Mouse (Mus musculus) heart, adult 18-20 months (tissue): ENCODE results near the gene Abi1. TPM values are rescaled to one million over a fixed set of nuclear protein-coding genes. Genes with fewer than 3 reads are reported as not detected.
"Not testable (repeated sequence)": the region's sequence is repeated elsewhere in the genome, so short reads cannot be mapped to it uniquely, and the experiment has no call there.

Source experiments
- DNase-seq, 2 experiments: peaks; one replicate each; pipeline ENCODE4 v3.0.0; 2021 to 2022; ENCODE audit warnings: mixed read lengths in 1 of 2
- total RNA-seq, 2 experiments: library from RNA; stranded (reverse); gene quantifications; 2 replicates each; pipeline ENCODE4 v1.2.3; 2021

Abi1 gene
- total RNA-seq, 2 experiments from 2014 or later = 20.2 to 25.1 TPM

DNA sequence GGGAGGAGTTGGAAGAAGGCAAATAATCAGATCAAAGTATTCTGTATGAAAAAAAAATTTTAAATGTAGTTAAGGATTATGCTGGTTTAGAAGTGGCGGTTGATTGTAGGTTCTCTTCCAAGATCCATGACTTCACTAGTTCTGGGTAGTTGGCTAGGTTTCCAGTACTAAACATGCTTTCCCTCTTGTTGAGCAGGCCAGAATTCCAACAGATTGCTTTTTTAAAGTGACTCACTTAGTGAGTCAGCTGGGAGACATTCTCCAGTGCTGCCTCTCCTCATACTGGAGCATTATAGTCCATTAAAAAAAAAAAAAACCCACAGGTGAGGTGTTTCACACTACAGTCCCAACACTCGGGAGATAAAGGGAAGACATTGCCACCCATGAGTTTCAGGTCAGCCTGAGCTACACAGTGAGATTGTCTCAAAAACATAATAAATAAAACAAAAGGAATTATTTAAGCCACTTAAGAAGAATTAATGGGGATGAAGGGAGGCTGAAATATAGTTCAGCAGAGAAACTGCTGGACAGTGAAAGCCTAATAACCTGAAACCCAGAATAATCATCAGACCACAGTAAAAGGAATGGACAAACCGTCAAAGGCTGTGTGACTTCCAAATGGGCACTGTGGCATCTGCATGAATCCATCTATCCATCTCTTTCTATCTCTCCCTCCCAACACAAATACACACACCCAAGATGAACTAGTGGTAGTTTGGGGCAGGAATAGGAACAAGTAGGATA lies 5.2 kb downstream of the Abi1 start:
- peak; percentile 53 to 63 for DNase-seq

DNA sequence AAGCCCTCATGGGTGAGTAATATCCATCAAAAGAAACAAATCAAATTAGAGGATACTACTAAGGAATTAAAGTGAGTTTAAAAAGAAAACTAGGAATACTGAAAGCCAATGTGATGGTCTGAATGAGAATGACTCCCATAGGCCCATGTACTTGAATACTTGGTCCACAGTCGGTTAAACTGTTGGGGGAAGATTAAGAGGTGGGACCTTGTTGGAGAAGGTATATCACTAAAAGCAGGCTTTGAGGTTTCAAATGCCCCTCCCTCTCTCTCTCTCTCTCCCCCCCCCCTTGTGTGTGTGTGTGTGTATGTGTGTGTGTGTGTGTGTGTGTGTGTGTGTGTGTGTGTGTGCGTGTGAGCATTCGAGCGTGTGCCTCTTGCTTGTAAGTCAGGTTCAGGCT lies 9.4 kb downstream of the Abi1 start:
- no peak for DNase-seq

DNA sequence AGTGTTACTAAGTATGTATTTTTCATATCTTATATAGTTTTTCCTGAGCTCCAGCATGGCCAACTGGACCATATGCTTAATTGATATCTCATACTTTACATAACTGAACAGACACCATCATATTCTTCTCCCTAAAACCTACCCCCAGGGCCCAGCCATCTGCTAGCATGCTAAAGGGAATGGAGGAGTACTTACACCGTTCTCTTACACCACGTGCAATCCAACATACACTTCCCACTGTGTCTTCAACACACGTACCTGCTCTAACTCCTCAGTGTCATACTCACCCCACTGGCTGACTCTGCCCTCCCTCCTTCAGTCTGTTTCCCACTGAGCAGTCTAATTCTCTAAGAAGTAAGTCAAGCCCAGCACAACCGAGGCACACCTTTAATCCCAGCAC lies 11.2 kb downstream of the Abi1 start:
- DNase-seq = no peak

DNA sequence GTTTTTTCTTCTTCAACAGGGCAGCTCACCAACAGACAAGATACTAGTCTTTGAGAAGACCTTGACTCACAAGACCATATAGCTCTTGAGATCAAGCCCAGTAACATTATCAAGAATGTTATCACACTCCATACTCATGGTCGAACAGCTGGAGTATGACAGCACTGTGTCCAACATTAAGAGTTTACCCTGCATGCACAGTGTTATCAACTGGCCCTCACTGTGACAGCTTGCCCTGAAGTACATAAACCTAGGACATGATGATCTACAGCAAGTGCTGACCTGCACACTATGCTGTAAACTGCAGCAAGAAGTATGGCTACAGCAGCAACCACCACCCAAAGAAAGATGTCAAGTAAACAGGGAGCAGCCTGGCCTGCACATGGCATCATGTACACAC lies 13.7 kb downstream of the Abi1 start:
- DNase-seq = no peak

DNA sequence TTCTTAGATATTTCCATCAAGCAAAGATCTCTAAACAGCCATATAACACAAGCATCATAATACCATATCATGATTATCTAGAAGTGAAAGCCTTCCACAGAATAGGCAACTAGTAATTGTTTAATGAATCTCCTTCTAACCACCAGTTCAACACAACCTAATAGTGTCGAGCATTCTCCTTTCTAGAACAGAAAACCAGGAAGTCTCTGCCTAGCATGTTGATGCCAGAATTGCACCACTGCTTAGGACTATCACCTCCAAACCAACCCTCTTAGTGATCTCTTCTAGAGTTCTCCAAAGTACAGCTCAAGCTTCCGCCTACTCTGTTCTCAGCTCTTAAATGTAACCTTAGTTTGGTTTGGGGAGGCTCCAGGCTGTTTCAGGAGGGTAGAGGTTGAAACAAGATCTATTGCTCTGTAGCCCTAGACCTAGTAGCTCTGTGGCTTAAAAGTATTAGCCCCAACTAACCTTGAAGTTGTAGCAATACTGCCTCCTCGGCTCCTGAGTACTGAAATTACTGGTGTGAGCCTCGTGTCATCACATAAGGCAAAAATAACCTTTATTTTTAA lies 16.2 kb downstream of the Abi1 start:
- DNase-seq = no peak

DNA sequence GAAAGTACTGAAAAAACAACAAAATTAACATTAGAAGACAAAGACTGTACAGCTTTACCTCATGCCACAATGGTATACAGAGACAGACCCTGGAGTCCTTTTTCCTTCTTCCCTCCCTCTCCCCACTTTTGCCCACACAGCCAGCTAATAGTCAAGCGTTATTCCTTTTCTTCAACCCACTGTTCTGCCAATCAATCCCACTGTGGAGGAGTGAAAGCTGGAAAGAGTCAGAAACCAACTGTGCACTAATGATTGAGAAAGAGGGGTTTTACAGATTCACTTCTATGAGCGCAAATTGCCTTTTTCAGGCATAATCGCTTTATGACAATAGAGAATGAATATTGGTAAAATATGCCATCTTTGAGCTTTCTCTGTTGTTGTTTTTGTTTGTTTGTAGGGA lies 17.0 kb downstream of the Abi1 start:
- DNase-seq = no peak

DNA sequence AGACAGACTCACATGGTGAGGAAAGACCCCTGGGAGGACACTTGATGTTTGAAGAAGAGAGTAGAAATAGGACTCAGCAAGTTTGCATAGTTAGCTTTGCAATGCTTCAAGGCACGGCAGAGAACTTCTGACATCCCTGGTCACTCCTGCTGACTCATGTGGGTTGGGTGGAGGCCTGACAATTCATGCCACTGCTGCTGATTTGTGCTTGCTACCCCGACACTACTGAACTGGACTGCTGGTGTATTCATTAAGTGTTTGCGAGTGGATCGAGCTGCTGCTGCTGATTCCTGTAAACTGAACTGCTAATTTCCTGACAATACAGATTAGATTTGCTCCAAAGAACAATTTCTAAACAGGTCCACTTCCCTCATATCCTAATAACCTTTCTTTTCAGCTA lies 18.3 kb downstream of the Abi1 start:
- peak; percentile 70 to 73 for DNase-seq

DNA sequence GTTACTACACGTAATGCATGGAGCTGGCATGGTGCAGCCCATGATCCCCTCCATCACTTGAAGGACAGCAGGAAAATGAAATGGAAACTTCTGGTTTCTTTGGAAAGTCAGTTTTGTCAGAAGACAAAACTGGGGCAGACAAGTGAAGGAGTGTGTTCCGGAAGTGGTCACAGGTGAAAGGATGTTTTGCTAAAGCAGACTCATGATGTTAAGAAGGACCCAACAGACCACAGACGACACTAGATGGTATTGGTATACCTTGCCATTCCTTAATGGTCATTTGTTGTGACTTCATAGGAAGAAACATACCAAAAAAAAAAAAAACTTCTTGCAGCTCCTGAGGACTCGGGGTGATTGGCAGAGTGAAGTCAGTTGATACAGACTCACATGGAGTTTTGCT lies 18.7 kb downstream of the Abi1 start:
- DNase-seq = no peak

DNA sequence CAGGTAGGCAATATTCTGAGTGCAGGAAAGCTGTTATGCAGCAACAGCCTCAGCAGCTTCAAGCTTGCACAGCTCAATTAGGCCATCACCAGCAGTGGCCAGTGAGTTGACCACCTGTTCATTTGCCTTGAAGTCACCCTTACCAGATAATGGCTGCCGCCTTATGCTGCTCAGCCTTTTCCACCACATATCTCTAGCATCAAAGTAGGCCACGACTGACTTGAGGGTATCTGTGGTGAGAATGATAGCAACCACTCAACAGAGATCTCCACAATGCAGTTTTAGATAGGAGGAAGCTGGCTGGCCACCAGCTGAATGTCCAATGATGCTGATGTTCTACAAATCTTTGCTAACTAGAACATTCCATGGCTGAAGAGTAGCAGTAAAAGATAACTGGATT lies 20.9 kb downstream of the Abi1 start:
- DNase-seq = no peak

DNA sequence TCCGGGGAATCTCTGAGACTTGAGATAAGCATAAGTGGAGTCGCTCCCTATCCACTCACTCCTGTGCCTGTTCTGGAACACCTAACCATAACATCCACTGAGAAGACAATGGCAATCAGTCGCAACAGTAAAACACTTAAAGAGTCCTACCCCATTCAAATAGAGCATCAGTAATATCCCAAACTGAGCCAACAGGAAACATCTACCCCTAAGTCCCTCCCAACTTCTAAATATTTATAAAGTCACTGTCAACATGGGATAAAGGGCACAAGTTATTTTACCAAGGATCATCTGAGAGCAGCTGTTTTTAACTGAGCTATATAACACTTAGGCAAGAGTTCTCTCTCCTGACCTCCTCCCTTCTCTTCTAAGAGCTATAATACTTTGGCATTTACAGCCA lies 23.9 kb downstream of the Abi1 start:
- no peak for DNase-seq

DNA sequence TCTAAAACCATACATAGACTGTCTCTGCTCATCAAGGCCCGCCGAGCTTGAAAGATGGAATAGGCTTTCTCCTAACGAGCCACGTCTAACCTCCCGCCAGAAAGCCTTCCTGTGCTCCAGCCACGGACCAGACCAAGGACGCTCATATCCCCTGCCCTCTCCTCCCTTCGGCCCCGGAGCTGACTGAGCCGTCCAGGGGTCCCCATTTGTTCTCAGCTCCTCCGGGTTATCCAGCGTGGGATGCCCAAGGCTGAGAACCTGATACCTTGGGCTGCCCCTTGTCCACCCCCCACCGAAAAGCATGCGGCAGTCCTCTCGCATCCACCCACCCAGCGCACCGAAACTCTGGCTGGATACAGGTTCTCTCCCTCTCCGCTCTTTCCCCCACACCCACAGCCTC lies 24.7 kb downstream of the Abi1 start:
- no peak for DNase-seq

DNA sequence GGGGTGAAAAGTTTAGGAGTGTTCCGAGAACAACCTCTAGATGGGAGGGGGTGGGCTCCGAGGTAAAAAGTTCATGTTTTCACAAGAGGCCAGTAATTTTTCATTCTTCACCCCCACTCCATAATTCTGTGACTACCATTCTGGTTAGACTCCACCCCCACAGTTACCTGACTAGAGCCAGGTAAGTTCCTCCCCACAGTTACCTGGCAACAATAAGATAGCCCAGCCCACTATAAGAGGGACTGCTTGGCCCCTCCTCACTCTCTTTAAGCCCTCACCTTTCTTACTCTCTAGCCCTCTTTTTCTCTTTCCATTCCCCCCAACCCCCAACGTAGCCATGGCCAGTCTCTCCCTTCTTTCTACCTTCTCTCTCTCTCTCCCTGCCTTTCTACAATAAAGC lies 25.1 kb downstream of the Abi1 start:
- not testable (repeated sequence) for DNase-seq

DNA sequence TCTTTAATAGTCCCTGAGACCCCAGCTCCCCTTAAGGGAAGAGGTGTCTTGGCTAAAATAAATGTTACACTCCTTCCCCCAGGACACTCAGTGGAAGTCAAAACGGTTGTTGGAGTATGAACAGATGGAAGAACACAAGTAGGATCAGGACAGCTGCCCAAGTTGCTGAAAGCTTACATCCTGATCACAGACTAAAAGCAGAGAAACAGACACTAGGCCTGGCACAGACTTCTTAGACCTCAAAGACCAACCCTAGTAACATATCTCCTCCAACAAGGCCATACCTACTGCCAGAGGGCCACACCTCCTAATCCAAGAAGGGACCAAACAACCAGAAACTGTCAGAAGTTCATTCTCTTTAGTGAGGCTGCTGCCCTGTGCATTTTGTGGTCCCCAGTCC lies 31.8 kb downstream of the Abi1 start:
- no peak for DNase-seq

DNA sequence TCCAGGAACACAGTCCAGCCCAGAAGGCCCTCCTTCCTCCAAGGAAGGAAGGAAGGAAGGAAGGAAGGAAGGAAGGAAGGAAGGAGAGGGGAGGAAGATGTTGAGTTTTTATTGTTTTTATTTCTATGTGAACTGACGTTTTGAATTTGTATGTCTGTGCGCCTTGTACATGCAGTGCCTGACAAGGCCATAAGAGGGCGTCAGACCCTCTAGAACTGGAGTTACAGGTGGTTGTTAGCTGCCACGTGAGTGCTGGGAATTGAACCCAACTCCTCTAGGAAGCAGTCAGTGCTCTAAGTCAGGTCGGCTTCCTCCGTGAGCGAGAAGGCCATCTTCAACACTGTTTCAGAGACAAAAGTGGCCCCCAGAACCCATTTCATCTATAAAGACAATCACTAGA lies 32.5 kb downstream of the Abi1 start:
- DNase-seq = no peak

DNA sequence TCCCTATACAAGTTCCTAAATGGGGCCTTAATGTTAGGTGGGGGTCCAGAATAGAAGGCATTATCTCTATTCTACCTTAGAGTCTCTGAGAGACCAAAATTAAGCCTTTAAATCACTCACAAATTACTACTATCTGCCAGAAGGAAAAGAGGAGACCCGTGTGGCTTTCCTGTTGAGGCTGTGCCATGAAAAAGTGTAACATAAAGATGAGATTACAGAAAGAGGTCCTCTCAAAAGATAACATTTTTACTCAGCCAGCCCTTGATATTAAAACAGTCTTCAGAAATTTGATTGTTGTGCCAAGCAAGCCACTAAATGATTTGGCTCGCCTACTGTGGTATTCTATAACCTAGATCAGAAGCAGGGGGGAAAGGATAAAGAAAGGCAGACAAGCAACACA lies 32.9 kb downstream of the Abi1 start:
- DNase-seq = no peak

DNA sequence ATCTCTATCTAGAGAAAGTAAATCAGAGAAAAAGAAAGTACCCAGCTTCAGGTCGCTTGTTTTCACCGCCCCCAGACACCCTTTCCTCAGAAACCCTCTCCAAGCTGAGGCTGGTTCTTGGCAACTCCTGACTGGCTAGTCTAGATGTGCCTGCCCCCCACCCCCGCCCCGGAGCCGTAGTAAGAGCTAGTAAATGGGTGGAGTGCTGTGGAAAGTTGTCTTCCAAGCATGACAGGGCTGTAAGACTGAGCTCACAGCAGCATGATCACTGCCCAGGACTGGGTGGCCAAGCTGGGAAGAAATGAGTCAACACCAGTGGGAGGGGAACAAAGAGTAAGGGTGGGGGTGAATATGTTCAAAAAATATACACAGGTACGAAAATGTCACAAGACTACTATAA lies 33.8 kb downstream of the Abi1 start:
- peak in 1 of 2 experiments; percentile 63 for DNase-seq

DNA sequence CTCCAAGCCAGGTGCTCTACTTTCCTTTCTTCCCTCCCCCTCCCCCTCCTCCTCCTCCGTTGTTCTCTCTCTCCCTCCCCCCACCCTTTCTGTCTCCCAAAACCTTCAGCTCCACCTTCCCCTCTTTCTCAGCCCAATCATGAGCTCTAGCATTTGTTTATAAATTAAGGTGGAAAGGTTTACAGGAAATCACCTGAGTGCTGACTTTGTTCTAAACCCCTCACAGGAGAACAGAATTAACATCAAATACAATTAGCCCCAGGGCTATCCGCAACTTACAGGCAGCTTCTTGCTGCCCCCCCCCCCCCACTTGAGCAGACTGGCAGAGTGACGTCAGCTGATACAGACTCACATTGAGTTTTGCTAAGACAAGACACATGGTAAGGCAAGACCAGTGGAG lies 37.4 kb downstream of the Abi1 start:
- no peak for DNase-seq

DNA sequence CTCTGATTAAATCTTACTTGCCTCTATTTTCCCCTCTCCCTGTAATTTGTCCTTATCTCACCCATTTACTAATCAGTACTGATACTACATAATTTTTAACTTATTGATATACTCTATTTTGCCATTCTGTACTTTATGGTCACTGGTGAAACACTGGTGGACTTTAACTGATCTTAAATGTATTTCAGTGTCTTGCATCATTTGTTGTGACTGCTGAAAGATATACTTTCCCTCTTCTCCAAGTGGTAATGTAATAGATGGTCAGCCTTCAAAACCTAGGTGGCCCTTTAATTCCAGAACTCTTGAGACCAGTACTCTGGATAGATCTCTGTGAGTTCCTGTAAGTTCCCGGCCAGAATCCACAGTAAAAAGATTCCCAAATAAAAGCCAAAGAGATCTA lies 40.4 kb downstream of the Abi1 start:
- no peak for DNase-seq

DNA sequence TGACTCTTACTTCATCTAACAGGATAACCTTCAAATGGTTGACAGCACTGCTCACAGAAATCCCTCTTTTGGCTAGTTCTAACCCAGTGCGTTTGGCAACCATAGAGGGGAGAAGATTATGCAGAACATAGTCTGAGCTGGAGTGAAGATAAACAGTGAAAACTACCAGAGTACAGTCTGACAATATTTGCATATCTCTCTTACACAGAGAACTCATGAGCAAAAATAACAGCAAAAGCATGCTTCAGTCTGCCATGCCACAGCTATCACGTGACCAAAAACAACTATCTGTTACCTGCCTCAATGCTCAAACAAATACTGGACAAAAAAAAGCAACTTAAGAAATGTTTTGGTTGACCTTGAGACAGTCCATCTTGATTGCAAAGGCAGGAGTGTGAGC lies 41.2 kb downstream of the Abi1 start:
- no peak for DNase-seq

DNA sequence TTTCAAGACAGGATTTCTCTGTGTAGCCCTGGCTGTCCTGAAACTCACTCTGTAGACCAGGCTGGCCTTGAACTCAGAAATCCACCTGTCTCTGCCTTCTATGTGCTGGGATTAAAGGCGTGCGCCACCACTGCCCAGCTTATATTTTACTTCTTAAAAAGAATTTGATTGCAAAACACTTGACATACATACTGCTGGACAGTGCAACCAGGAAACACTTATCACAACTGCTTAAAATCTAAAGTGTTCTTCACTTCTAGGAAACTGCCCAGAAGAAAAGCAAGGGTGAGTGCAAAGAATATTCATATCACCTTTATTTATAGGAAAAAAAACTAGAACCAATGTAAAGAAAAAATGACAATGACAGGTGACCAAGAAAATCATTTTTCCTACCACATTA lies 42.0 kb downstream of the Abi1 start:
- DNase-seq = no peak

DNA sequence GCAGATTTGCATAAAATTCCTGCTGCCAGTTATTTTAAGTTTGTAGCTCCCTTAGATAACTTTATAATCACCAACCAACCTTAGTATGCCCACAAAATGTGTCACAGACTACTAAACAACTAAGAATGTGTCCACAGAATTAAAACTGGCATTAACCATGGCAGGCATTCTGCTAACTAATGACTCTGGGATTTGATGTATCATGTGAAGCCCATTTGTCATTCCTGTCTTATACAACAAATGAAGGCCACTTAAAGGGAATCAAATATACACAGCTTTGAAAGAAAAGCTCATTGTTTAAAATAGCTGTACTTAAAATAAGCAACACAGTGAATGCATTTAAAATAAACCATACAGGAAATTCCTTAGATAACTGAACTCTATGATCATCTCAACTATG lies 44.0 kb downstream of the Abi1 start:
- no peak for DNase-seq

DNA sequence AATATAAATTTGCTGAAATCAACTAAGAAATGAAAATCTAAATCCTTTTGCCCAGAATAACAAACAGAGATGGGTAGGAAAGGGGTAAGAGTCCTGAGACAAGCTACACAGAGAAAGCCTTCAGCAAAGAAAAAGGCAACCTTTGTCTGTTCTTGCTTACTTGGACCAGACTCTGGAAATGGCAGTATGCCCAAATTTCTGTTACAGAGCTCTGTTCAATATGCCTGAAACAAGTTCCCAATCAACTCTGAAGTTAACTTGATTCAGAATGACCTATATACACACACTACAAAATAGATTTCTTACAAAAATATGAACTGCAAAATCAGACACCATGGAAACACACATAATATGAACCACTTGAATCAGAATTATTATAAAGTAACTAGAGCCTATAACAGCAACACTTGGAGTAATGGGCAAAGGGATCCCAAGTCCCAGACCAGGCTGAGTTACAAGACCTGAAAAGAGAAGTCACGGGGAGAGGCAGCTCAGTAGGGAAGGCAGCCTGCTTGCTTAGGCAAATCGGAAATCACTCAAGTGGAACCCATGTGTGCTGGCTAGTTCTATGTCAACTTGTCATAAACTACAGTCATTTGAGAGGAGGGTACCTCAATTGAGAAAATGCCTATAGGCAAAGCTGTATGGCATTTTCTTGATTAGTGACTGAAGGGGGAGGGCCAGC lies 53.9 kb downstream of the Abi1 start:
- DNase-seq = no peak

DNA sequence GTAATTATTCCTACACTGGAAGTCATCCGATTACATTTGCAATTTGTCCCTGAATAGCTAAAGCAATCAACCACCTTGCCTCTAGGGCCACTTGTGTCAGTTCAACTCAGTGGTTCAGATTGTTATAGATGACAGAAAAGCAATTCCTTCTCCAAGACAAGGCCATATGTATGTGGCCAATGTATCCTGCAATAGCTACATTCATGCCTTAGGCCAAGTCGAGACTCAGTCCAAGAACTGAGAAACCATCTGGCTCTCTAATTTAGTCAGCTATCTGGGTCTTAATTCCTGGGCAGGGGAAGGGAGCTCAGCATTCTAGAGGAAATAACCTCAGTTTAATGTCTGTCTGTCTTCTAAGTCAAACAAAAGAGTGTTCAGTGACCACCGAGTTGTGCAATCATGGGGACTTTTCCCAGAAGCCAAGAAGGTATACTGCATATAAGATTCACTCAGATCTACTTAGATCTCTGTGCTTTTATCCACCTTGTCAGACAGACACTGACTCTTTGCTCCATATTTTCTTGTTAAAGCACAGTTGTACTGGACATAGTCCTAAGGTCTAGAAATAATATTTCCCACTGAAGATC lies 62.6 kb downstream of the Abi1 start:
- DNase-seq = no peak

DNA sequence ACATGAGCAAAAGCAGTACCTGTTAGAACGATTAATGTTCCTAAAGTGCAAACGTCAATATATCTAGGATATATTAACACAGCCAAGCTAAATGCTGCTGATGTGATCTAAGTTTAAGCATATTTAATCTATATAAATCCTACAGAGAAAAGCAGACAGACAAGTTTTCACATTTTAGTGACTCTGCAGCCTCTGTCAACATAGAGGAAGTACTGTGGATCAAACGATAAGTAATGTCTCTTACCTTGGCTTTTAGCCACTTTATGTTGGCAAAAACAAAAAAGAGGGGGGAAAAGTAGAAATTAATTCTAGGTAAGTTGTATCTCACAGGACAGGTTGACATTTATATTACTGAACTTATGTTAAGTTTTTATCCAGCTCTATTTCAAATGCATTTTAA lies 77.1 kb downstream of the Abi1 start:
- no peak for DNase-seq
